Mouse (Mus musculus) megakaryocyte, adult 5-6 weeks (primary cell): ENCODE results near the gene Hist1h4k. TPM values are rescaled to one million over a fixed set of nuclear protein-coding genes. Genes with fewer than 3 reads are reported as not detected.

ENCODE experiments used
- ATAC-seq: 2 replicates; pipeline ENCODE4 v1.8.0; 2016; ENCODE audit warnings: mild to moderate bottlenecking, inconsistent platforms; ENCODE audit not compliant: poor library complexity, severe bottlenecking
- total RNA-seq, 2 experiments: library from RNA; stranded (forward) in 1 of 2; stranded (reverse) in 1 of 2; fragments of 153-499, 151-499 nt in 1 of 2; fragments of 221-1000, 200-1000 nt in 1 of 2; gene quantifications; 2 replicates each; pipeline versions ENCODE4 v1.2.3 to v1.2.4; 2015 to 2017

Gene Hist1h4k
- total RNA-seq, 2 experiments from 2014 or later: 158 to 3,751 TPM

- no peak for ATAC-seq
Observed at GRCm38 (mm10) chr13:21755707-21756106, 5.4 kb upstream of the Hist1h4k start.

GRCm38 (mm10) chr13:21754294-21755001 lies 4.1 kb upstream of the Hist1h4k start:
- 0 out of 2 replicates have a peak, but pooled peaks have one; percentile 11 for ATAC-seq

- ATAC-seq: peak; percentile 81
Observed at GRCm38 (mm10) chr13:21753524-21754285, 3.4 kb upstream of the Hist1h4k start, which contains the start of the genes Hist1h2ak and Hist1h2bn. Gene Hist1h2ak (minus strand): TSS chr13:21753827. Gene Hist1h2bn (plus strand): TSS chr13:21754123.

- ATAC-seq: 0 out of 2 replicates have a peak, but pooled peaks have one; percentile 16
Observed at GRCm38 (mm10) chr13:21753051-21753523, 2.8 kb upstream of the Hist1h4k start.

GRCm38 (mm10) chr13:21752356-21752755 lies 2.1 kb upstream of the Hist1h4k start:
- ATAC-seq: no peak

GRCm38 (mm10) chr13:21751827-21752226 lies 1.5 kb upstream of the Hist1h4k start:
- ATAC-seq: no peak

- ATAC-seq: no peak
Observed at GRCm38 (mm10) chr13:21751417-21751816, 1.1 kb upstream of the Hist1h4k start.

- ATAC-seq: no peak
Observed at GRCm38 (mm10) chr13:21749387-21750158, 732 bp downstream of the Hist1h4k start.

- no peak for ATAC-seq
Observed at GRCm38 (mm10) chr13:21745006-21745405, 5.3 kb downstream of the Hist1h4k start.

GRCm38 (mm10) chr13:21734906-21735767 lies 15.2 kb downstream of the Hist1h4k start, which contains the start of gene Hist1h4j:
Gene Hist1h4j (plus strand): TSS chr13:21735064.
- peak; percentile 87 for ATAC-seq

- peak; percentile 73 for ATAC-seq
Observed at GRCm38 (mm10) chr13:21734010-21734905, 16.0 kb downstream of the Hist1h4k start.

GRCm38 (mm10) chr13:21733466-21733865 lies 16.8 kb downstream of the Hist1h4k start:
- no peak for ATAC-seq

- no peak for ATAC-seq
Observed at GRCm38 (mm10) chr13:21729544-21729943, 20.8 kb downstream of the Hist1h4k start.

- ATAC-seq: no peak
Observed at GRCm38 (mm10) chr13:21727948-21728572, 22.2 kb downstream of the Hist1h4k start.

- ATAC-seq: no peak
Observed at GRCm38 (mm10) chr13:21722993-21723836, 27.1 kb downstream of the Hist1h4k start.

- no peak for ATAC-seq
Observed at GRCm38 (mm10) chr13:21722373-21722925, 27.9 kb downstream of the Hist1h4k start.

GRCm38 (mm10) chr13:21721757-21722372 lies 28.4 kb downstream of the Hist1h4k start, which contains the start of gene Hist1h2bm:
Gene Hist1h2bm (plus strand): TSS chr13:21722044.
- peak; percentile 94 for ATAC-seq
